Mouse (Mus musculus): ENCODE results near the gene Dna2. TPM values are rescaled to one million over a fixed set of nuclear protein-coding genes. Genes with fewer than 3 reads are reported as not detected.

Dna2 gene
- polyA plus RNA-seq, 1 experiment from 2014 or later, result 40.7 TPM

Other genes with a start within 250 kb of the Dna2 start
- gene Stox1, start 220.9 kb upstream of the Dna2 start, polyA plus RNA-seq (2016; fragmentation: Nextera tagmentation; extraction: Ambion mirVana), result 1.2 and 1.3 TPM in 2 replicates
- gene Ccar1, start 154.7 kb upstream of the Dna2 start, polyA plus RNA-seq (2016; fragmentation: Nextera tagmentation; extraction: Ambion mirVana), result 143 and 175 TPM in 2 replicates
- gene Tet1, start 38.0 kb upstream of the Dna2 start, polyA plus RNA-seq (2016; fragmentation: Nextera tagmentation; extraction: Ambion mirVana), result 26.5 and 30.6 TPM in 2 replicates
- gene Slc25a16, start 26.4 kb upstream of the Dna2 start, polyA plus RNA-seq (2016; fragmentation: Nextera tagmentation; extraction: Ambion mirVana), result 8.8 and 11.3 TPM in 2 replicates
- 20.5 and 23.9 TPM in 2 replicates for gene Rufy2, start 33.2 kb downstream of the Dna2 start, polyA plus RNA-seq (2016; fragmentation: Nextera tagmentation; extraction: Ambion mirVana)
- 162 and 170 TPM in 2 replicates for gene Hnrnph3, start 77.2 kb downstream of the Dna2 start, polyA plus RNA-seq (2016; fragmentation: Nextera tagmentation; extraction: Ambion mirVana)
- gene Pbld2, start 77.3 kb downstream of the Dna2 start, polyA plus RNA-seq (2016; fragmentation: Nextera tagmentation; extraction: Ambion mirVana), result 0.94 and 1.1 TPM in 2 replicates
- 1.9 and 2.4 TPM in 2 replicates for gene Pbld1, start 113.1 kb downstream of the Dna2 start, polyA plus RNA-seq (2016; fragmentation: Nextera tagmentation; extraction: Ambion mirVana)
- gene Atoh7, start 152.6 kb downstream of the Dna2 start, polyA plus RNA-seq (2016; fragmentation: Nextera tagmentation; extraction: Ambion mirVana), result 0.14 TPM in 2 replicates